Mouse (Mus musculus) heart, postnatal 14 days (tissue): ENCODE results near the gene Lrrk1. TPM values are rescaled to one million over a fixed set of nuclear protein-coding genes. Genes with fewer than 3 reads are reported as not detected.

Source experiments
- DNase-seq, 2 experiments: peaks; one replicate each; pipeline ENCODE4 v3.0.0; 2021 to 2022
- intact Hi-C: fragments of 180-260 bp; cut with DNase I; formaldehyde crosslinking; loops from one replicate; pipeline ENCODE4 v1.15.1; 2025
- total RNA-seq, 2 experiments: library from RNA; stranded (reverse); gene quantifications; 2 replicates each; pipeline ENCODE4 v1.2.3; 2021

Gene Lrrk1
- total RNA-seq, 2 experiments from 2014 or later: 9.1 to 10.5 TPM

DNA sequence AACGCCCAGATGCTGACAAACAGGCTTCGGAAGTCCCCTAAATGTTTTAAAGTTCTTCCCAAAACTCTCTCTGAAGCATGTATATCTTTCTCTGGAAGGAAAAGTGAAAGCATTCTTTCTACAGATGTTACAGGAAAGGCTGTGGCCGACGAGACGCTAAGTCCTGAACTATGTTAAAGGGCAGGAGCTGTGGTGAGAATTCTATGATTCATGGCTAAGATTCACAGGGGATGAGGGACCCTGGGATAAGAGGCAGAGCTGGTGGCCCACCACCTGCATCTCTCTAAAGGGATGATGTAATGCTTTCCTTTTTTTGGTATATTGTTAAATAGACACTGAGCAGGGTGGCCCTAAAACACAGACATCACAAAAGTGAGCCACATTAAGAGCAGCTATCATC lies 44.8 kb downstream of the Lrrk1 start:
- no peak for DNase-seq
- intact Hi-C loops: loop anchor here (2.0 kb wide), 2 partner anchors 33 to 45 kb away; partner anchors contain the start of gene Lrrk1

DNA sequence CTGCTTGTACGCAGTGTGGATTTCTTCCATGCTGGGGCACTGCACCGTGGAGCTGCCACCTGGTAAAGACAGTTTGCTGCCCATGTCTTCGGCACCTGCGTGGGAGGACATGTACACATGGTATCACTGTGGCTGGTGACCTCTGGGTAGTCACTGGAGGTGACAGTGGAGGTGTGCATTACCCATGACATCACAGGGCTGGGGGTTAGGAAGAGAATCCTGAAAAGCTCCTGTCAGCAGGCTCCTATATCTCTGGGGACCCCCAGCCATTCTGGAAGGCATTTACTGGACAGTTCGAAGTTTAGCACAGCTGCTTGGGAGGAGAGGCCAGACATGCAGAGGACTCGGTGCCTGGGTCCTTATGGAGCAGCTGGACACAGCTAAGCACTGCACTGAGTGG lies 45.3 kb downstream of the Lrrk1 start:
- peak in 1 of 2 experiments; percentile 35 for DNase-seq
- intact Hi-C loops: loop anchor here (2.0 kb wide), 2 partner anchors 32 to 46 kb away; partner anchors contain the start of gene Lrrk1

DNA sequence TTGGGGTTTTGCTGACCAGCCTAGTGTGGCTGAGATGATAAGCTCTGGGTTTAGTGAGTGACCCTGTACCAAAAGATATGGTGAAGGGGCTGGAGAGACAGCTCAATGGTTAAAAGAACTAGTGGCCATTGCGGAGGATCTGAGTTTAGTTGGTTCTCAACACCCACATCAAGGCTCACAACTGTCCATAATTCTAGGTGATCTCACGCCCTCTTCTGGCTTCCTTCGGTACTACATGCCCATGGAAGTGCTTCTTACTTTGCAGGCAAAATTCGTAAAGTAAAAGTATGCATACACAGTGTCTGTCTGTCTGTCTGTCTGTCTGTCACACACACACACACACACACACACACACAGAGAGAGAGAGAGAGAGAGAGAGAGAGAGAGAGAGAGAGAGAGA lies 45.8 kb downstream of the Lrrk1 start:
- peak; percentile 69 to 81 for DNase-seq
- intact Hi-C loops: loop anchor here (2.0 kb wide), 2 partner anchors 32 to 46 kb away; partner anchors contain the start of gene Lrrk1

DNA sequence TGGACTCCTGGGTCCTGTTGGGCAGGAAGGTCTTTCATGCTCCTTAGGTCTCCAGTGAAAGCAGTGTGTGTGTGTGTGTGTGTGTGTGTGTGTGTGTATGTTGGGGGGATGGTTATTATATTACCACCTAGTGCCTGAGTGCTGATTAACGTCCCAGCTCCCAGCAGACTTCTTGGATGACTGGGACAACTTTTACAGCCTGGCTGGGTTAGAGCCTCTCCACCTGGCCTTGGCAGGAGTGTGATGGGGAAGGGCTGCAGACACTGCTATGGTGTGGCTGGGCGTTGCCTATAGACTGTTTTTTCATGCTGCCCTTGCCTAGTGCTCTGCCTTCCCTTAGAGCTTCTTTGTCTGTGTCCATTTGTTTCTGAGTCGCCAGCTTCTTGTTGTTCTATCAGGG lies 48.1 kb downstream of the Lrrk1 start:
- DNase-seq: no peak
- intact Hi-C loops: no loop called here

DNA sequence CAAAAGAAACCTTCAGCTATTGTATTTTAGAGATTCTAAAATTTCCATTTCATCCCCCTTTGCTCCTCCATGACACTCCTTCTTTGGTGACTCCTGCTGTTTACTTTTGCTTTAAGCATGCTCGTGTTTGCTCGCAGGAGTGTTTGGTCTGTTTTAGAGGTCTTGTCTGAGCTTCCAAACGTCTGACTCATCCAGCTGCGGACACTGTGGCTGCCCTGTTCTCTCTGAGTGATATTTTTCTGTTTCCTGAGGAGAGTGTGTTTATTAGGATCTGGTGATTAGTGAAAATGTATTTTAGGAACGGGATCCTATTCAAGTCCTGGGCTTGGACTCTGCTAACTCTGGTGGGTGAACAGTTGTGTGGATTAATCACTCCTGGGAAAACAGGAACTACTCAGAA lies 48.5 kb downstream of the Lrrk1 start:
- intact Hi-C loops: no loop called here
- no peak for DNase-seq

DNA sequence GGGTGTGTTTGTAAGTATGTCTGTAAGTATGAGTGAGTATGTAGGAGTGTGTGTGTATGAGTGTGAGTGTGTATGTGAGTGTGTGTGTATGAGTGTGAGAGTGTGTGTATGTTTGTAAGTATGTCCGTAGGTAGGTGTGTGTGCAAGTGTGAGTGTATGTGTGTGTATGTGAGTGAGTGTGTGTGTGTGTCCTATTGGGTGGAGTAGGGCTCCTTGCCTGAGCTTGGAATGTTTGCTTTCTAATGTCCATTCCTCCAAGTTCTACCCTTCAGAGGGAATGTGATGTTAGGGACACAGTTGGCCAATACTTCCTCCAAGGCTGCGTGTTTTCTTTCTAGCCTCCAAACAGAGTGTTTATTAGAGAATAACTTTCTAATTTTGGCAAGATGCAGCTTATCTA lies 51.2 kb downstream of the Lrrk1 start:
- DNase-seq: no peak
- intact Hi-C loops: no loop called here

DNA sequence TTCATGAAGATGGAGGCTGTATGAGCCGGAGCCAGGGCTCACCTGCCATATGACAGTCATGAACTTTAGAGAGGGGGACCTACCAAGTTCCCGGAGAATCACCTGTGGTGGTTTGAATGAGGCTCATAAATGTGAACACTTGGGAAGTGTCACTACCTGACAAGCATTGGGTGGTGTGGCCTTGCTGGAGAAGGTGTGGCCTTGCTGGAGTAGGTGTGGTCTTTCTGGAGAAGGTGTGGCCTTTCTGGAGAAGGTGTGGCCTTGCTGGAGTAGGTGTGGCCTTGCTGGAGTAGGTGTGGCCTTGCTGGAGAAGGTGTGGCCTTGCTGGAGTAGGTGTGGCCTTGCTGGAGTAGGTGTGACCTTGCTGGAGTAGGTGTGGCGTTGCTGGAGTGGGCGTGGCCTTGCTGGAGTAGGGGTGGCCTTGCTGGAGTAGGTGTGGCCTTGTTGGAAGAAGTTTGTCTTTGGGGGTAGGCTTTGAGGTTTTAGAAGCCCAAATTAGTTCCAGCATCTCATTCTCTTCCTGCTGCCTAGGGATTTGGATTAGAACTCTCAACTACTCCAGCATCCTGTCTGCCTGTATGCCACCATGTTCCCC lies 54.1 kb downstream of the Lrrk1 start:
- intact Hi-C loops: no loop called here
- DNase-seq: no peak

DNA sequence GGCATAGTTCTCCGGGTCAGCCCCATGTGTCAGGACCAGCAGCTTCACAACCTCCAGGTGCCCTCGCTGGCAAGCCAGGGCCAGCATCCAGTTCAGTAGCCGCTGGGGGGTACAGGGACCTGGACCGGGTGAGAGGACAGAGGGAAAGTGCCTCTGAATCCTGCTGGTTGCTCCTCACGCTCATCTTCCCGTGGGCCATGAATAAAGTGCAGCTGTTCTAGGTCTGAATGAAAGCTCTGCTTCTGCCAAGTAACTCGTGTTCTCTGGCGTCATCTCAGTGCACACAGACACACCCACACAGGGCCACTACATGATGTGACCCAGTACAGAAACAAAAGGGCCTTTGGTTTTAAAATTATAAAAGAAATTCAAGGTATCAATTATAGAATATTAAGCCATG lies 55.8 kb downstream of the Lrrk1 start:
- intact Hi-C loops: no loop called here
- no peak for DNase-seq

DNA sequence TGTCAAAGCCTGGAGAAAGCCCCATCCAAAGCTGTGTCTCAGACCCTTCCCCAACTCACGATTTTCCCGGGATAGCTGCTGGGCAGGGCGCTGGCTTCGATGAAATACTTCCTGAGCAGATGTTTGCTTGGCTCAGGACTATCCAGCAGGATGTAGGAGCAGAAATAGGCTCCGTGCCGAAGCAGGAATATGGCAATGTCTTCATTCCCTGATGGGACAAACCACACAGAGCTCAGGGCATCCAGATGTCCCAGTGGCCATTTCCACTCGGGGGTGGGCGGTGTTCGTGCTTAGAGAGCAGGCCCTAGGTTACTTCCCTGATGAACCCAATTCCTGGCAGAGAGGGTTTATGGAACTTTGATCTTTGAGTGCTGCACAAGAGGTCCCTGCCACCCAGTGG lies 57.5 kb downstream of the Lrrk1 start:
- no peak for DNase-seq
- intact Hi-C loops: no loop called here

DNA sequence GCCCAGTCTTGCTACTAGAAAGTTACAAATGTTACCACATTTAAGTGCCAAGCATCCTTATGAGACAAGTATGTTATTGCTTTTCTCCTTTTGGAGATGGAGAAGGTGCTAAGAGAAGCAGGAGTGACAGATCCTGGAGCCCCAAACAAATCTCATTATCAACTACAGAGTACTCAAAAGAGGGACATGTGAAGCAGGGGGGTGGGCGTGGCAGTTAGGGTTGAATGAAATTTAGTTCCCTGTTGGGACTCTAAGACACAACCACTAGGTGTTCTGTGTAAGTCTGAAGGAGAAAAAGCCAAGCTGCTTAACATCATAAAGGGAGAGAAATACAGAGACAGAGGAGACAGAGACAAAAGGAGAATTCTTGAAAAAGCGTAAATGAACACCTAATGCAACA lies 60.6 kb downstream of the Lrrk1 start:
- intact Hi-C loops: no loop called here
- no peak for DNase-seq

DNA sequence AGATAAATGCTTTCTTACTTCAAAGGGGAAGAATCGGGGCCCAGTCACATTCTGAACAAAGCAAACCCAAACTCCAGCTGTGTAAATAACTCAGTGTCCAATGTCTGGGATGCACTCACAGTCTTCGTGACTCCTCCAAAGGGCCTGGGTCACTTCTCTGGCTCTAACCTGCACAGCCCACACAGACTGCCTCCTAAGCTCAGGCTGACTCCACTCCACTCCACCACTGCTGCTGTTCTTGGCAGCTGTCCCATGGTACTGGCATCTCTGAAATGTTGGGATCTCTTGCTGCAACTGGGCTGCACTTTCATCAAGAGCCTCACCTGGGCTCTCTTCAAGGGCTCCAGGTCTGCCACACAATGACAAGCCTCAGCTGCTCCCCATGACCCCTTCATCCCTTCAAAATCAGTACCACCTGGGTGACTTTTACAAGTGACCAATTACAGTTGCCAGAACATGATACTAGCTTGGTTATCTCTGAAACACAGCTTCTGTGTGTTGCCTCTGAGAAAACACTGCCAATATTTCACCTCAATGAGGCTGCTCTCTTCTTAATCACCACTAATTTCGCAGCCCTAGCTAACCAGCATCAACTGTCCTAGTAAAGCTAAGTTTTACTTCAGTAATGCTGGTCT lies 62.6 kb downstream of the Lrrk1 start:
- no peak for DNase-seq

DNA sequence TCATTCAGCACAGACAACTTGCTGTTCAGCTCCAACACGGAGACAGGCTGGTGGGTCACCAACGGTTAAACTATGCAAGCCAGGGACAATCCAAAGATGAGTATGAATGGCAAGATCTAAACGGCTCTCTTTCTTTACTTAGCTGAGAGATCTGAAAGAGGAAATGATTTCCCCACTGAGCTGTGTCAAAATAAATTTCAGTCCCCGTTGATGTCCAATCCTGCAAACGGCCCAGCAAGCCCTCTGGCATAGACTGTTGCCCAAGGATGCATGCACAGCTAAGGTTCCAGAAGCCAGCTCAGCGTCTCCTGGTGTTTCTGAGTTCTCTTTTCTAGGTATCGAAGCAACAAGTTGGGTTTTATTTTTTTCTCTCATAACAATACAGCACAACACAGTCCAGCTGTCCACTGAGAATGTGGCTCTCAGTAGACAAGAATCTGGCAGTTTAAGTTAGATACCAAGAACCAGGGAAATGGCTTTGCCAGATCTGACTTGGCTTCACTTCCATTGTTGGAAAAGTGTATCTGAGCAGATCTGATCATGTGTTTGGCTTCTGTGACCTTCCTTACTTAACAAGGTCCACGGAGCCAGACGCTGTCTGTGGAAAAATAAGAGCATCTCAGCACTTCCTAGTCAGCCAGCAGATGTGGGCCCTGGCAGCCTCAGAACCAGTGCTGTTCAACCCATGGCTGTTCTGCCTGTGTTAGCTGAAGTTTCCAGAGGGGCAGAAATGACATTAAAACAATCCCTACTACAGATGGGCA lies 64.7 kb downstream of the Lrrk1 start:
- DNase-seq: no peak
- intact Hi-C loops: no loop called here

More for the DNA sequence above, 62.6 kb downstream of the Lrrk1 start:
- intact Hi-C loops: no loop called here

DNA sequence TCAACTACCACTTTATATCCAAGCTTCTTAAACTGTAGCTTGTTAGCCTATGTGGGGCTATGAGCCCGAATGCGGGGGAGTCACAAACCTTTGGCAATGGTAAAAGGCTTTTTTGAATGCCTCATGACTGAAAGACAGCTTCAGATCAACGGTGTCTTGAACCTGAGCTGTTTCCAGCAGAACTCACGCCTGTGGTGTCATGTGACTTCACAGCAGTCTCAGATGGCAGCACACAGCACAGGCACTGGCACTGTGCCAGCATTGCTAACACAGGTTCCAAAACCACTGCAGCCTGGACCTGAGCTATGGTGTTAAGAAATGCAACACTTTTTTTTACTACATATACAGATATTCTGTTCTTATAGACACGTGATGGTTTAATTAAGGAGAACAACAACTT lies 67.2 kb downstream of the Lrrk1 start:
- intact Hi-C loops: no loop called here
- DNase-seq: no peak

DNA sequence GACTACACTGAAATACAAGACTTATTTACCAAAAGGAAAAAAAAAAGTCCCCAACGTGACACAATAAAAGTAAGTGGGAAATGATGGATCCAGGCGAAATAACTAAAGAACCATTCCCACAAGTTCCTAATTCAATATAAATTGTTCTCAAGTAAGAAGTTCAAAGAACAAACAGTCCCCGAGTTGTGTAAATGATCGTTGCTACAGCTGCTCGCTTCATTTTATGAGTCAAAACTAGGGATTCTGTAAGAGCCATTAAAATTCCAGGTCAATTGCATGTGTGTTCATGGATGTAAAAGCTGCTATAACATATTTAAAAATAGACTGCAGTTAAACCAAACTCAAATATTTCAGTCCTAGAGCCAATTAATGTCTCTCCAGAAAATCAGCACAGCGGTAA lies 70.0 kb downstream of the Lrrk1 start:
- DNase-seq: no peak
- intact Hi-C loops: no loop called here

DNA sequence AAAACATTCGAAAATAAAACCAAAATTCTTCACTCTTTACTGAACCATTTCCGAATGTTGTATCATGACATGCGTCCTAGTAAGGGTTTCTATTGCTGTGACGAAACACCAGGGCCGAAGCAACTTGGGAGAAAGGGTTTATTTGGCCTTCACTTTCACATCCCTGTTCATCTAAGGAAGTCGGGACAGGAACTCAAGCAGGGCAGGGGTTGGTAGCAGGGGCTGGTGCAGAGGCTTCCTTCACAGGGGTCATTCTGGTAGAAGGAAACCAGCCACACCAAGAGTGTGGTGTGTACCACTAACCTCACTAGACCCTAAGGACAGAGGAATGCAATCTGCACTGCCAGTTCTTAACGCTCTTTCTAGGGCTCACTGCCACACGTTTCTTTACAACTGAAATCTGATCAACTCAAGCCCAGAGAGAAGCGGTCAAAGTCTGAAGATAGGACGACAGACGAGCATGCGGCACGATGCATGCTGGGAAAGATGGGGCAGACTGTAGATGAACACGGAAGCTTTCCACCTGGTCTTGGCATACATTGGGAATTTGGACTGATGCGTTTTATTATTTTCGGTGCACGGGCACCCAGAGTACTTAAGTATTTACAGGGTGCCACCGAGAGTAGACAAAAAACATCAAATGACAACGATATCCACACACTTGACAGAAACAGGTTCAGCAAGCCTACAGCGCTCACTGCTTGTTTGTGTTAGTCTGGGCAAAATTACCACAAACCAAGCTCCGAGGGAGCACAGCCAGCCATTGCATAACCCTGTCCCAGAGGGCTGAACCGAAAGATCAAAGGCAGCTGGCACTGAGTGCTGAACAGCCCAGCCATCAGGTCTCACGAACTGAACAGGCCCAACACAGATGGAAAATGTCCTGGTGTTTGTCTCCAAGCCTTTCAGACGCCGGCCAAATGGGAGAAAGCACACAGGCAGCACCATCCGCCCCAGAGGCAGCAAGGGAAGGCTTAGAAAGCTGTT lies 77.2 kb downstream of the Lrrk1 start:
- peak; percentile 60 to 70 for DNase-seq
- intact Hi-C loops: loop anchor here (1.0 to 2.0 kb wide), 2 partner anchors 32 to 78 kb away; no protein-coding TSS in a partner anchor

DNA sequence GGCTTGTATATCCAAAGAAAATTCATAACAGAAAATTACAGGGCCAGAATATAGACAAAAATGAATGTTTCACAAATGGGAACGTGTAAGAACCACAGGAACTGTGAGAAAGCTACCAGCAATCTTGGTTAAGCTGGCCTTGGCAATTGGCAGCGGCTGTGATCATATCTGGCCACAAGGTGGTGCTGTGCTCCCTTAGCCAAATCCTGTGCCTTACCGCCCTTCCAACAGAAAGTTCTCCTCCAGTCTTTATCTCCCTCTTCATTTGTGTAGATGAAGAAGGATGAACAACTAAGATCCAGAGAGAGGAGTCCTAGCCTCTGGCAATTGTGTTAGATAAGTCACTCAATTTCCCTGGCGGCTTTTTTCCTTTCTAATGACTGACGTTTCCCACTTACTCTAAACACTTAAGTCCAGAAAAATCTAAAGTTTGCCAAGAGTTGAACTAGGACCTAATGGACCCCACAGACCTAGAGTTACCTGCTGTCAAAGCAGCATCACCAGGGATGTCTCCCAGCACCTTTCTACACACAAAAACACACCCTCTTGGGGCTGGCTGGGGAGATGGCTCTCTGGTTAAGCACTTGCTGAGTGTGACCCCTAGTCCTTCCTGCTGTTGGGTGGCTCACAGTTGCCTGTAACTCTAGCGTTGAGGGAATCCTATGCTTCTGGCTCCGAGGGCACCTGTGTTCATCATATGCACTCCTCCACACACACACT lies 78.0 kb downstream of the Lrrk1 start:
- peak; percentile 72 to 77 for DNase-seq
- intact Hi-C loops: loop anchor here (1.0 to 2.0 kb wide), 3 partner anchors 33 to 351 kb away; no protein-coding TSS in a partner anchor

DNA sequence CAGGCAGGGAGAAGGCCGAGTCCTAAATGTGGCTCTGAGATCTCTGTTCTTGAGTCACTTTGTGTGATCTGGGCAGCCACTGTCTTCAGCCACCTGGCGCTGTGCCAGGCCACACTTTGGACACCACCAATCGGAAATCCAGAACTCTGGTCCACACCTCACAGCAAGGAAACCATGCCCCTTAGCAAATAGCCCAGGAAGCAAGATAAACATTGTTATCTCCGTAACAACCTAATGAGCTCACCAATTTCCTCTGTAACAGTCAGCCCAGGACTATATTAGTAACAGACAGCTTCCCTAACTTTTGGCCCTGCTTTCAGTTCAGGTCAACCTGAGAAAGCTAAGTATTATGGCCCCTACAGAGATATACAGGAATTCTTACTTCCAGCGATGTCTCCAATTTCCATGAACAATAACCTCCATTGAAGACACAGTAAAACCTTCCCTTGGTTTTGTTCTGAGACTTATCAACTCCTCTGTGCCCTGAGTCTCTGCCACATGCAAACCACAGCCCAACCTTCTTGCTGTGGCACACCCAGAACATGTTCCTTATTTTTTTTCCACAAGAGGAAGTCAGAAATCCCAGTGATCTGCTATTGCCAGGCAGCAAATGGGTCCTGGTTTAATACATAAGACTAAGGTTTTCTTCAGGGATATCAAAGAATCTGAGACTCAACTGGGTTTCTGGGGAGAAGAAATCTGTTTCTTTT lies 78.8 kb downstream of the Lrrk1 start:
- intact Hi-C loops: loop anchor here (2.0 kb wide), 1 partner anchor 351 kb away; no protein-coding TSS in a partner anchor
- DNase-seq: peak; percentile 57 to 71

DNA sequence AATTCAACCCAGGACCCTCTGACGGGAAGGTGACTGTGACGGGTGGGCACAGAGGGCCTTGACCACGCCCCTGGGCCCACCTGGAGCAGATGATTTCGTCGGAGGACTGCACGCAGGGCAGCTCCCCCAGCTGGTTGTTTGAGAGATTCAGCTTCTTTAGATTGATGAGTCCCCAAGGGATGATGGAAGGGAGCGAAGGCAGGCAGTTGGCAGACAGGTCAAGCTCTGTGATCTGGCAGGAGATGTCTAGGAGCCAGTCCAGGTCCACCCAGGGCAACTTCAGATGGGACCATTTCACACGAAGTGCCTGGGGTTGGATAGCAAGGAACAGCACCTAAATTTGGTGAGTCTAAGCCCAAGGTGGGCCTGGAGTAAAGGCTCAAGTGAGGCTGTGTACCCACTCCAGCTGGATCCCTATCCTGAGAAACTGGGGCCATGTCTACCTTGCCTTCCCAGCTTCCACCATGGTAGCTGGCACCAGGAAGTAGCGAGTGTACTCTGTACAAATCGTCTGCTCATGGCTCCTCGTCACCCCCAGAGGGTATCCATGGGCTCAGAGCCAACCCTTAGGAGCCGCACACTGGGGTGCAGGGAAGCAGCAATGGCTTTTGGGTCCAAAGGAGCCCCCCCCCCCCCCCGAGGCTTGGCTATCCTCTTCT lies 79.4 kb downstream of the Lrrk1 start:
- no peak for DNase-seq
- intact Hi-C loops: loop anchor here (2.0 kb wide), 1 partner anchor 352 kb away; no protein-coding TSS in a partner anchor
